Mouse (Mus musculus) G1E (cell line): ENCODE data around the gene Ptprcap.

Experiments used
- CTCF ChIP-seq: IDR thresholded peaks from 2 replicates; pipeline ENCODE4 v1.5.1; 2012; ENCODE audit warnings: low read depth, low read length, inconsistent platforms, mixed read lengths
- POLR2AphosphoS5 ChIP-seq: IDR thresholded peaks from 2 replicates; pipeline ENCODE4 v1.6.1; 2012; ENCODE audit warnings: low read depth, low read length, inconsistent platforms; ENCODE audit not compliant: insufficient replicate concordance

DNA sequence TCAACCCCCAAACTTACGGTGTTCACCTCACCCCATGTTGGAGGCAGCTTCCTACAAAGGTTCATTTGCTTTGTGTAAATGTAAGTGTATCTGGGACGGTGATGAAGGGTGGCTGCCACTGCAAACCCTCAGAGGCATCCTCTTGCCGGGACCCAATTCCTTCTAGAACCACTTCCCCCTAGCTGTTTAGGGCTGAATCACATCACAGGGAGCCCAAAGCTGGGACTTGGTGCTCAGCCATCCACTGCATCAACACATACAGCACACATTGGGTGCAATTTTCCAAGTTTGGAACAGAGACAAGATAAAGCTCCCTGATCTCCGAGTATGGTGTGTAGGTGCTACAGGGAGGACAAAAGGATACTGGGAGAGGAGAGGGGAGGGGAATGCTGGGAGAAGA lies 51.5 kb downstream of the Ptprcap start:
- TF ChIP-seq CTCF (no peak), POLR2AphosphoS5 (no peak)
